Mouse (Mus musculus) embryonic facial prominence, embryonic 11.5 days (tissue): ENCODE measurements around the gene Cdipt. TPM values are rescaled to one million over a fixed set of nuclear protein-coding genes. Genes with fewer than 3 reads are reported as not detected.

Experiments
- ATAC-seq: fragments of 200-750 bp; cut with Nextera tagmentation; replicated peaks from 2 replicates; pipeline ENCODE4 v1.8.0; 2017; ENCODE audit warnings: low read depth; ENCODE audit not compliant: insufficient number of reproducible peaks, low FRiP score, low TSS enrichment
- DNase-seq: peaks from one replicate; pipeline ENCODE4 v3.0.0-alpha.2; 2015; ENCODE audit warnings: low spot score
- H3K27ac ChIP-seq: fragments of 300-500 bp; sonication (generic); replicated peaks from 2 replicates; pipeline ENCODE4 v1.5.1; 2014; ENCODE audit warnings: mild to moderate bottlenecking, low read depth, low read length, control low read depth
- H3K27me3 ChIP-seq: fragments of 300-500 bp; sonication (generic); 2 replicates; pipeline ENCODE4 v1.6.1; 2014; ENCODE audit warnings: mild to moderate bottlenecking, low read length, moderate library complexity, mixed read lengths; ENCODE audit not compliant: control insufficient read depth, insufficient read depth
- H3K36me3 ChIP-seq: fragments of 300-500 bp; sonication (generic); replicated peaks from 2 replicates; pipeline ENCODE4 v1.6.1; 2014; ENCODE audit warnings: low read depth, mild to moderate bottlenecking, low read length, moderate library complexity, mixed read lengths; ENCODE audit not compliant: control insufficient read depth, insufficient read depth
- H3K4me1 ChIP-seq: fragments of 300-500 bp; sonication (generic); 2 replicates; pipeline ENCODE4 v1.6.1; 2014; ENCODE audit warnings: low read length, mixed read lengths; ENCODE audit not compliant: control insufficient read depth, insufficient read depth
- H3K4me2 ChIP-seq: fragments of 300-500 bp; sonication (generic); 2 replicates; pipeline ENCODE4 v1.6.1; 2014; ENCODE audit warnings: low read depth, mild to moderate bottlenecking, control low read depth, low read length, moderate library complexity
- H3K4me3 ChIP-seq: fragments of 300-500 bp; sonication (generic); 2 replicates; pipeline ENCODE4 v1.5.1; 2014; ENCODE audit warnings: low read depth, low read length, control low read depth
- H3K9ac ChIP-seq: fragments of 300-500 bp; sonication (generic); replicated peaks from 2 replicates; pipeline ENCODE4 v1.6.1; 2014; ENCODE audit warnings: mild to moderate bottlenecking, control low read depth, low read length
- H3K9me3 ChIP-seq: fragments of 300-500 bp; sonication (generic); replicated peaks from 2 replicates; pipeline ENCODE4 v1.6.1; 2016; ENCODE audit warnings: mild to moderate bottlenecking, low read length, inconsistent platforms, mixed read lengths; ENCODE audit not compliant: control insufficient read depth
- WGBS: fragments of 180-500 bp; shearing (Covaris S2); extraction: QIAGEN DNeasy Blood & Tissue Kit; methylation state at CpG from one replicate; pipeline ENCODE4 v1.1.7; 2014; 5-methylcytosine and 5-hydroxymethylcytosine counted together
- polyA plus RNA-seq: library from polyadenylated mRNA; unstranded; fragments of >200 nt; fragmentation: Nextera tagmentation; extraction: Ambion mirVana; gene quantifications from 2 replicates; pipeline ENCODE4 v1.2.1, GENCODE M21; 2014

Cdipt gene
- polyA plus RNA-seq, 1 experiment from 2014 or later = 64.3 TPM

- Histone ChIP-seq H3K4me2 (no peak overlapping the region), H3K36me3 (no peaks in the 10 kb centered on the region), H3K4me3 (no peak overlapping the region), H3K27me3 (peaks cover 13% of the 10 kb centered on the region), H3K4me1 (peaks cover 2% of the 10 kb centered on the region; the same call in 1 of the 2 replicates), H3K27ac (no peak overlapping the region), H3K9ac (no peak overlapping the region), H3K9me3 (no peaks in the 10 kb centered on the region)
- no peak for DNase-seq
- ATAC-seq = no peak
- 79% methylated on average over 10 of the region's 10 CpGs for WGBS
These were observed 27.1 kb upstream of the Cdipt start for GRCm38 (mm10) chr7:126948626-126949025.

GRCm38 (mm10) chr7:126949403-126949792 is 26.3 kb upstream of the Cdipt start, which contains the start of gene Asphd1:
Gene Asphd1, minus strand, starts transcription at chr7:126949582.
- peaks cover 2% of the 10 kb centered on the region; the same call in 1 of the 2 replicates for H3K4me1 ChIP-seq
- 2% methylated on average over 21 of the region's 21 CpGs for WGBS
- no peak within 1 kb of the TSS for H3K27ac ChIP-seq
- ATAC-seq (peak; percentile 65), DNase-seq (peak; percentile 6)
- H3K9ac ChIP-seq = 0 out of 2 replicates have a peak within 1 kb of the TSS, but pooled peaks have one; percentile 22
- H3K9me3 ChIP-seq = no peaks in the 10 kb centered on the region
- peaks cover 13% of the 10 kb centered on the region for H3K27me3 ChIP-seq
- H3K4me2 ChIP-seq = peak within 1 kb of the TSS; percentile 88
- no peaks in the 10 kb centered on the region for H3K36me3 ChIP-seq
- peak within 1 kb of the TSS; percentile 32 for H3K4me3 ChIP-seq

- peaks cover 13% of the 10 kb centered on the region for H3K27me3 ChIP-seq
- peak within 1 kb of the TSS; percentile 32 for H3K4me3 ChIP-seq
- peaks cover 2% of the 10 kb centered on the region; the same call in 1 of the 2 replicates for H3K4me1 ChIP-seq
- H3K4me2 ChIP-seq = peak within 1 kb of the TSS; percentile 88
- under 1% methylated on average over 42 of the region's 42 CpGs for WGBS
- H3K27ac ChIP-seq = no peak within 1 kb of the TSS
- DNase-seq = peak; percentile 95
- no peaks in the 10 kb centered on the region for H3K36me3 ChIP-seq
- ATAC-seq = peak; percentile 91
- no peaks in the 10 kb centered on the region for H3K9me3 ChIP-seq
- H3K9ac ChIP-seq = 0 out of 2 replicates have a peak within 1 kb of the TSS, but pooled peaks have one; percentile 22
These were observed 25.7 kb upstream of the Cdipt start, which contains the start of gene Sez6l2 for GRCm38 (mm10) chr7:126949793-126950646. Gene Sez6l2, plus strand, starts transcription at chr7:126950563.

- H3K4me2 ChIP-seq = peak overlapping the region; percentile 13; the same call in 1 of the 2 replicates
- peaks cover 13% of the 10 kb centered on the region for H3K27me3 ChIP-seq
- peaks cover 2% of the 10 kb centered on the region; the same call in 1 of the 2 replicates for H3K4me1 ChIP-seq
- ATAC-seq (no peak), DNase-seq (no peak)
- no peak overlapping the region for H3K27ac ChIP-seq
- peak overlapping the region; percentile 9; the same call in 1 of the 2 replicates for H3K4me3 ChIP-seq
- H3K9me3 ChIP-seq = no peaks in the 10 kb centered on the region
- 5% methylated on average over 26 of the region's 26 CpGs for WGBS
- H3K9ac ChIP-seq = no peak overlapping the region
- H3K36me3 ChIP-seq = no peaks in the 10 kb centered on the region
These were observed 24.8 kb upstream of the Cdipt start for GRCm38 (mm10) chr7:126950647-126951615.

- Histone ChIP-seq H3K27me3 (peaks cover 13% of the 10 kb centered on the region), H3K9ac (no peak overlapping the region), H3K4me3 (no peak overlapping the region), H3K4me2 (no peak overlapping the region), H3K9me3 (no peaks in the 10 kb centered on the region), H3K36me3 (no peaks in the 10 kb centered on the region), H3K27ac (no peak overlapping the region), H3K4me1 (peaks cover 2% of the 10 kb centered on the region; the same call in 1 of the 2 replicates)
- no peak for ATAC-seq
- DNase-seq = no peak
- WGBS = 27% methylated on average over 4 of the region's 4 CpGs
These were observed 24.0 kb upstream of the Cdipt start for GRCm38 (mm10) chr7:126951741-126952140.

GRCm38 (mm10) chr7:126952646-126953045 is 23.1 kb upstream of the Cdipt start:
- DNase-seq (no peak), ATAC-seq (no peak)
- 0% methylated on average over 8 of the region's 8 CpGs for WGBS
- H3K27ac ChIP-seq = no peak overlapping the region
- no peak overlapping the region; the same call in 1 of the 2 replicates for H3K4me2 ChIP-seq
- no peak overlapping the region for H3K4me3 ChIP-seq
- H3K4me1 ChIP-seq = peaks cover 2% of the 10 kb centered on the region; the same call in 1 of the 2 replicates
- H3K9me3 ChIP-seq = no peaks in the 10 kb centered on the region
- H3K36me3 ChIP-seq = no peaks in the 10 kb centered on the region
- H3K9ac ChIP-seq = no peak overlapping the region
- H3K27me3 ChIP-seq = peaks cover 13% of the 10 kb centered on the region

- Histone ChIP-seq H3K27ac (no peak overlapping the region), H3K36me3 (no peaks in the 10 kb centered on the region), H3K4me2 (no peak overlapping the region), H3K9me3 (no peaks in the 10 kb centered on the region), H3K9ac (no peak overlapping the region), H3K4me1 (peaks cover 2% of the 10 kb centered on the region; the same call in 1 of the 2 replicates), H3K4me3 (no peak overlapping the region), H3K27me3 (peaks cover 11% of the 10 kb centered on the region)
- ATAC-seq = no peak
- DNase-seq = no peak
- 62% methylated on average over 3 of the region's 3 CpGs for WGBS
These were observed 20.6 kb upstream of the Cdipt start for GRCm38 (mm10) chr7:126955125-126955524.
